Mouse (Mus musculus) granulocyte monocyte progenitor cell, adult 5-6 weeks (primary cell): Measurements from ENCODE around the gene Eln. TPM values are rescaled to one million over a fixed set of nuclear protein-coding genes. Genes with fewer than 3 reads are reported as not detected.
A peak's percentile ranks its signal among the peaks of the same experiment; 100 is the strongest.

Experiments
- ATAC-seq: replicated peaks from 2 replicates; pipeline ENCODE4 v1.8.0; 2016; ENCODE audit warnings: mild to moderate bottlenecking, moderate TSS enrichment, inconsistent platforms; ENCODE audit not compliant: poor library complexity, severe bottlenecking
- total RNA-seq, 2 experiments: library from RNA; stranded (forward) in 1 of 2; stranded (reverse) in 1 of 2; fragments of 200-712, 200-1000 nt in 1 of 2; fragments of >200 nt in 1 of 2; fragmentation: Nextera tagmentation in 1 of 2; gene quantifications; 2 replicates each; pipeline ENCODE4 v1.2.3; 2014 to 2017

The Eln gene
- total RNA-seq (2014; fragmentation: Nextera tagmentation) (not detected in 2 replicates), total RNA-seq (2017) (not detected in 2 replicates)

DNA sequence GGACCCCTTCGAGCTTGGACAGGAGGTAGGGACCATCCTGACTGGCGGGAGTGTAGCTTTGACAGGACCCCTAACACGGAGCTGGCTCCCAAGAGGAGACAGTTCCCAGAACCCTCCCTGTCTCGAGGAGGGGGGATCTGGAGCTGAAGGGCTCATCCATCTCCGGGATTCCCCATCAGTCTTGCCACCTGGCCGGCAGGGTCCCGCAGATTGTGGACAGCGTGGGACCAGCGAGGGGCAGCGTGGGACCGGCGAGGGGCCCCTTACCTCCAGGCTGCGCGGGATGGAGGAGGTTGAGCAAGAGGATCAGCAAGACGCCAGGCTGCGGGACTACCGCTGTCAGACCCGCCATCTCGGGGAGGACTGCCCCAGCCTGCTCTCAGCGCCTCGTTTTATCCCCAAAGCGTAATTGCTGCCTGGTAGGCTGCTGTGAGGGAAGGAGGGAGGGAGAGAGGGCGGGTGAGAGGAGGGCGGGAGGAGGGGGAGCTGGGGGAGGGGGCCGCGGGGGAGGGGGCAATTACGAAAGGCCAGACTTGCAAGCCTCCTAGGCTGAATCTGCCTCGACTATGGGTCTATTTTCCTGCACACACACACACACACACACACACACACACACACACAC is at the start of gene Eln:
Eln (minus strand) TSS at position 434 of the 622 bp plus-strand sequence.
- ATAC-seq, result no peak

- ATAC-seq, result no peak
Observed at GRCm38 (mm10) chr5:134790080-134790995, 43.2 kb upstream of the Eln start.

- peak; percentile 30 for ATAC-seq
Observed at GRCm38 (mm10) chr5:134788237-134788636, 41.1 kb upstream of the Eln start.

DNA sequence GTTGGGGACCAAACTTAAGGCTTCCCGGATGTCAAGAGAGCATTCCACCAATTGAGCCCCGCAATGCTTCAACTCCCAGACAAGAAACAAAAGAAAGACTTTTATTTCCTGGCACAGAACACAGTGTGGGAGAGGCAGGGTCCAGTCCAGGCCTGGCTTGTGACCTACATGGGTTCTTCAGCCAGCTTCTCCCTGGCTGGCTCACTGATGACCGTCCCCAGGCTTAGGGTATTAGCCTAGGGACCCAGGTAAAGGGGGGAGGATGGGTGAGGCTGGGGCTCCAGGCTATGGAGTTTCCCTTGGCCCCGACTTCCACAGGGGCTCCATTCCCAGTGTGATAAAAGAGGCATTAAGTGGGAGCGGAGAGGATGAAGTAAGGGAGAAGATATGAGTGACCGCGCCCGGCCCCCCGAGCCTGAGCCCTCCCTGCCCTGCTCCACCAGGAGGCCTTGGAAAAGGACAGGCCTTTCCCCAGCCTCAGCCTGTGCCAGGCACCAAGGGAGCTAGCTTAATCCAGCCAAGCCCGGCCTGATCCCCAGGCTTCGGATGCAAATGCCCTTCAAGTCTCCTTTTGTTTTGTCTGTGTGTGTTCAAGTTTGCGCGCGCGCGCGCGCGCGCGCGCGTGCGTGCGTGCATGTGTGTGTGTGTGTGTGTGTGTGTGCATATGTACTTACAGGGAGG is 38.7 kb upstream of the Eln start:
- ATAC-seq, result no peak

DNA sequence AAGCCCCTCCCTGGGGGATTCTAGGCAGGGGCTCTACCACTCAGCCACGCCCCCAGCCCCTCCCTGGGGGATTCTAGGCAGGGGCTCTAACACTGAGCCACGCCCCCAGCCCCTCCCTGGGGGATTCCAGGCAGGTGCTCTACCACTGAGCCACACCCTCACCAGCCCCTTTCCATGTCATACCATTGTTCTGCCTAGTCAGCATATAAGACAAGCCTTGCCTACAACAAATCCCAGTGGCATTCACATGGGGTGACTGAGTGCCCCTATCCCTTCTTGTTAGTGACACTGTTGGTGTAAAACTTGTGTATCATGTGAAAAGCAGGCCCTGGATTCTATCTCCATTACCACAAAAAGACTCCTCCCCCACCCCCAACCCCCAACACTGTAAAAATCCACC is 36.7 kb upstream of the Eln start:
- ATAC-seq, result no peak

DNA sequence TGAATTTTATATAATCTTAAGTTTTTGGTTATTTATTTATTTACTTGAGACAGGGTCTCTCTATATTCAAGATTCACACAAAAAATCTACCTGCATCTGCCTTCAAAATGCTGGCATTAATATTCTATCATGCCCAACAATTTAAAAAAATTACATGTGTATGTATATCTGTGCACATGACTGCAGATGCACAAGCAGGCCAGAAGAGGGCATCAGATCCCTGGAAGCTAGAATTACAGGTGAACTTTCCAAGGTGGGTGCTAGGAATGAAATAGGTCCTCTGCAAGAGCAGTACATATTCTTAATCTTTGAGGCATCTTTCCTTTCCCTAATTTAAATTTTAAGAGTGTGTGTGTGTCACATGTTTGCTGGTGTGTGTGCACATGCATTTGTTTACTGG is 33.8 kb upstream of the Eln start:
- no peak for ATAC-seq

- no peak for ATAC-seq
Observed at GRCm38 (mm10) chr5:134780146-134780545, 33.0 kb upstream of the Eln start.

GRCm38 (mm10) chr5:134776551-134776950 is 29.4 kb upstream of the Eln start:
- no peak for ATAC-seq

- ATAC-seq, result no peak
Observed at GRCm38 (mm10) chr5:134772522-134772921, 25.4 kb upstream of the Eln start.

GRCm38 (mm10) chr5:134771750-134772149 is 24.6 kb upstream of the Eln start:
- ATAC-seq, result no peak

DNA sequence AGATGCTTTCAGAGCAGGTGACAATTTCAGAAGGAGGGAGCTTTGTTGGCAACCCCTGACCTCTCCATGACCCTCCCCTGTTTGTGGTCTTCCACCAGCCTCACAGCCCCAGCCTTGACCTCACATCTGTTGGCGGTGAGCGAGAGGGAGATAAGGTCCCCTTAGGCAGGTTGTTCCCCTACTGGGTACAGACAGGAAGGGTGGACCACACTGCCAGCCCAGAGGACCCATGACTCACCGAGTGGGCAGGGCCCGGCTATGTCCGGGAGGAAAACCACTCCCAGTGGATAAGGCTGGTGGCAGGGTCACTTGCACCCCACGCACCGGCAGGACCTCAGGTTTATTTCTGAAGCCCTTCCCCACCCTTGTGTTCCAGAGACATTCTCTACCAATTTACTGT is 22.1 kb upstream of the Eln start:
- peak; percentile 55 for ATAC-seq

DNA sequence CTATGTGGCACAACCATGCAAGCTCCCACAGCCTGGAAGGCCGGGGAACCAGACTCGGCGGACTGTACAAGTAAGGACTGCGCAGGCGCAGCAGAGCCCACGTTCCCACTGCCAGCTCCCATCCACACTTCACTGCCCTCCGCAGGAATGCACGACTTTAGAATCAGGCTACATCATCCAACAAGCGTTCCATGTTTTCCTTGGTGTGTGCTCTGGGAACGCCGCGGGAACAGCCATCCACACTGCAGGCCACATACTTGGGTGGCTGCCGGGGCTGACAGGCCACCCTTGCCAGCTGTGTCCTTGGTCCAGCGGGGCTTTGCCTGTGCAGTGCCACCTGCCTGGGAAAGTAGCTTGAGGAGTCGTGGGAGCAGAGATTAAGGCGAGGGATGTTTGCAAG is 18.3 kb upstream of the Eln start:
- ATAC-seq, result no peak

DNA sequence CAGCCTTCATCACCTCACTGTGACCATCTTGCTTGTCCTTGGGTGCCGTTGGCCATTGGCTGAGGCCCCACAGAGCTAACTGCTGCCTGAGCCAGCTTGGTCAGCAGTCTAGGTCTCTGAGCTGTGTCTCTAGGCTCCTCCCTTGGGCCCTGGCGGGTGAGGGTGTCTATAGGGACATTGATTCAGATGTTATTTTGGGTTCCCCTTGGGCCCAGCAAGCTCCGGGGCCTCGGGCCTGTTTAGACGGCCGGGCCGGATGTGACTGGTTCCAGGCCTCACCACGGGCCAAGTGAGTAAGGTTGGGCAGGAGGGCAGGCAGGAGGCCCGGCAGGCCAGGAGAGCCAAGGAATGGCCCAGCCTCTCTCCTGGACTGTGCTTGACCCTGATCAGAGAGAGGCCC is 16.2 kb upstream of the Eln start:
- ATAC-seq, result no peak

DNA sequence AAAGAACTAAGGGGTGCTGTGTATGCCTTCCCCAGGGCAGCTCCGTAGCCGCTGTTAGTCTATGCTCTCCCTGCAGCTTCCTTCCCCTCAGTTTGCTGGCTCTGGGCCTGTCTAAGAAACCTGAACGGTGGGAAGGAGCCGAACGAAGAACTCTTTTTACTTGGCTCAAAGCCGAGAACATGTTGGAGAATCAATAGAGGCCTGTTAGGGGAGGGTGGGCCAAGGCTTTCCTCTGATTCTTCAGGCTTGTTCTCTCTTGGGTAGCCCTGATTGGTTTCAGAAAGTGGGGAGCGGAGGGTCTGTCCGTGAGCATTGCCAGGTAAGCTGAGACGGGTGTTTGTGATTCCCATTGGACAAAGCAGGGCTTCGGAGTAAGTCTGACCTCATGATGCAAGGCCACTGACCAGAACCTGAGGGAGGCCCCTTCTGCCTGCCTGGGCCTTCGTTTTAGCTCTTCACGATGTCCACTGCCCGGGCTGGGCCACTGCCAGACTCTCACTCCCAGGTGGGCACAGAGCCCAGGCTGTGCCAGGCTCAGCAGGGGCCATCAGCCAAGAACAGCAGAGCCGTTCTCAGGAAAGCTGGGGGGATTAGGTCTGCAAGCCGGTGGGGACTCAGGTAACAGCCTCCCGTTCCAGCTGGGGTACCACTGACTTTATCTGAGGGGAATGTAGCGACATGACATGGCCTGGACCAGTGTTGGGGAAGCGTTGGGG is 14.4 kb upstream of the Eln start:
- ATAC-seq, result no peak

GRCm38 (mm10) chr5:134756031-134756430 is 8.9 kb upstream of the Eln start:
- ATAC-seq, result no peak

DNA sequence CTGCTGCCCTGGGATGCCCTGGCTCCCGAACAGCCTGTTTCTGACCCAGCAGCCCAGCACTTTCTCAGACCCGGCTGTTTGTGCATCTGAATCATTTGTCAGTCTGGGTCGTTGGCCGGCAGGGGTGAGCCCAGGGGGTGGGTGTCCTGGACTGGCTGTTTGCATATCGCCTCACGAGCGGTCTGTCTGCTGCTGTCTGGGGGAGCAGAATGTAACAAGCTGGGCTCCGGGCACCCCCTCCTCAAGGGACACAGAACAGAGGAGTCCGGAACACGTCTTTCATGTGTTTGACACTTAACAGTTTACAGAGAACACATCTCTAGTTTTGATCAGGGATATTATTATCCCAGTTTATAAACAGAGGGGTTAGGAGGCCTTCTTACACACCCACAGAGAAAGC is 7.0 kb upstream of the Eln start:
- no peak for ATAC-seq

DNA sequence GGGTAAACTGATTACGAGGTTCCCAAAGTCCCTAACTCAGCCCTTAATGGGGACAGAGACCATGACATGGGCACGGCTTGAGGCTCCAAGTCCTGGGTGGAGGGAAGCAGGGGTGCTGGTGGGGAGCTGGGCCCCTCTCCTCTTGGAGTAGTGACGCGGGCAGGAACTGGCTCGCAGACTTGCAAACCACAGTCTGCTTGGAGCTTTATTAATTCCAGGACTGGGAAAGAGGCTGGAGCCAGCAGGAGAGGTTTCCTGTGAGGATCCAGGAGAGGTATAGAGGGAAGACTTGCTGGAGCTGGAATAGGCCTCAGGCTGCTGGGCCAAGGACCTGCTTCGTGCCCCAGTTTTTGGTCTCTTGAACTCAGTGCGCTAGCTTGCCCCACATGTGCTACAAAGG is 3.3 kb upstream of the Eln start:
- ATAC-seq, result no peak

GRCm38 (mm10) chr5:134747947-134748618 is 960 bp upstream of the Eln start:
- ATAC-seq, result peak; percentile 75

GRCm38 (mm10) chr5:134747512-134747893 is 380 bp upstream of the Eln start:
- no peak for ATAC-seq

DNA sequence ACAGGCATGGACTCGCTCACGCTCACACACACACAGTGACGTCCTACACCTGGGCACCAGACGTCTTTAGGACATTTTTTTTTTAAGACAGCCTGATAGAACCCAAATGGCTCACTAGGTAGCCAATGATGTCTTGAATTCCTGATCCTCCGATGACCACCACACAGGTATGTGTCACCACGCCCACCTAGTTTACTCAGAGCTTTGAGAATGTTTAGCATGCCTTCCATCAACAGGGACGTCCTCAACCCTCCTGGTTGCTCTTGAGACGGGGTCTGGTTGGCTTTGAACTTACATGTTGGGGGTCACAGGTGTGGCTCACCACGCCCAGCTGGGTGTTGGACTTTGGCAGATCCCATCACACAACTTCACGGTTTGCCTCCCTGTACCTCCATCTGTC is 922 bp downstream of the Eln start:
- no peak for ATAC-seq
